Mouse (Mus musculus): ENCODE measurements around the gene Ipo5.

DNA sequence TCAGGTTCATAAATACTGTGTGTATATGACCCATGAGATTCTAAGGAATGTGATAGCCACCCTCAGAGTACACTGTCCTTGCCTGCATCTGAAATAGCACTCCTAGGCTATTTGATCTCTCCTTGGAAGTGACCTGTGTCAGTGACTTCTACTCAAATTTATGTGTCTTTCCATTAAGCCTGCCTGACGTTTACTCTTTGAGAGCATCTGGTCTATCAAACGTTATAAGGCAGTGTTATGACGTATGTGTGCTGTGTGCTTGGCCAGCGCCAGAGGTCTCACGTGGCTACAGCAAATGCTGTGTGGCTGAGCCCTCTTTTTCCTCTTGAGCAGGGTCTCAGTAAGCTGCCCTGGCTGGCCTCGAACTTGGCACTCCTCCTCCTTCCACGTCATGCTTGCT, 34.1 kb downstream of the Ipo5 start:
- TF ChIP-seq POLR2A (IDR thresholded peaks at IDR 0.05; ENCODE audit: borderline replicate concordance, insufficient read depth, low read length): no peak
- no peak for TF ChIP-seq CTCF (IDR thresholded peaks at IDR 0.05; ENCODE audit: borderline replicate concordance, insufficient read depth, low read depth, low read length)

Measured in cerebellum, adult 2 months (tissue).